Mouse (Mus musculus) liver, adult 2 months (tissue): ENCODE data around the gene Ednra. TPM values are rescaled to one million over a fixed set of nuclear protein-coding genes. Genes with fewer than 3 reads are reported as not detected.

Experiments used
- DNase-seq: peaks from one replicate; pipeline ENCODE4 v3.0.0-alpha.2; 2011; ENCODE audit warnings: low read depth, low spot score; ENCODE audit errors: extremely low read depth
- H3K27ac ChIP-seq: fragments of 200-500 bp; replicated peaks from 2 replicates; pipeline ENCODE4 v1.5.1; 2012; ENCODE audit warnings: low read depth, mild to moderate bottlenecking, control low read depth, inconsistent platforms, low read length; ENCODE audit not compliant: insufficient read depth
- H3K27me3 ChIP-seq: fragments of 200-500 bp; 2 replicates; pipeline ENCODE4 v1.6.1; 2012; ENCODE audit warnings: mild to moderate bottlenecking, moderate library complexity, low read length, inconsistent platforms; ENCODE audit not compliant: control insufficient read depth, insufficient read depth
- H3K36me3 ChIP-seq: fragments of 200-500 bp; 2 replicates; pipeline ENCODE4 v1.6.1; 2012; ENCODE audit warnings: low read length, inconsistent platforms; ENCODE audit not compliant: control insufficient read depth, insufficient read depth
- H3K4me1 ChIP-seq: fragments of 200-500 bp; 2 replicates; pipeline ENCODE4 v1.6.1; 2011; ENCODE audit warnings: low read length; ENCODE audit not compliant: control insufficient read depth, insufficient read depth
- H3K4me3 ChIP-seq: fragments of 200-500 bp; 2 replicates; pipeline ENCODE4 v1.5.1; 2011; ENCODE audit warnings: low read depth, mild to moderate bottlenecking, control low read depth, low read length, moderate library complexity; ENCODE audit not compliant: insufficient read depth
- H3K79me2 ChIP-seq: fragments of 200-500 bp; 2 replicates; pipeline ENCODE4 v1.6.1; 2012; ENCODE audit warnings: inconsistent platforms, mild to moderate bottlenecking, low read length, moderate library complexity; ENCODE audit not compliant: control insufficient read depth, insufficient read depth
- H3K9ac ChIP-seq: fragments of 200-500 bp; 2 replicates; pipeline ENCODE4 v1.6.1; 2012; ENCODE audit warnings: low read depth, mild to moderate bottlenecking, control low read depth, inconsistent platforms, low read length
- CTCF ChIP-seq: fragments of 200-500 bp; IDR thresholded peaks from 2 replicates; pipeline ENCODE4 v1.5.1; 2011; ENCODE audit warnings: low read depth, low read length, control low read depth
- POLR2A ChIP-seq: fragments of 200-500 bp; IDR thresholded peaks from 2 replicates; pipeline ENCODE4 v1.6.1; 2011; ENCODE audit warnings: low read length, control low read depth; ENCODE audit not compliant: insufficient read depth; ENCODE audit errors: extremely low read depth
- WGBS: fragments of 180-500 bp; shearing (Covaris S2); methylation state at CpG from one replicate; pipeline ENCODE4 v1.1.7; 2018; 5-methylcytosine and 5-hydroxymethylcytosine counted together
- polyA plus RNA-seq: library from polyadenylated mRNA; depleted of rRNA; stranded (reverse); fragments of >200 nt; gene quantifications from 2 replicates; pipeline ENCODE4 v1.2.3, GENCODE M21; 2012
- total RNA-seq: library from RNA; depleted of rRNA; stranded (reverse); fragments of >200 nt; gene quantifications from 2 replicates; pipeline ENCODE4 v1.2.3, GENCODE M21; 2014

Gene Ednra
- total and polyA plus RNA-seq, 2 experiments, result 1.8 to 2.0 TPM

- no peak for TF ChIP-seq POLR2A
- TF ChIP-seq CTCF, result no peak
- 24% methylated on average over 2 of the region's 2 CpGs for WGBS
- Histone ChIP-seq H3K79me2 (no peaks in the 10 kb centered on the region), H3K4me1 (no peaks in the 10 kb centered on the region), H3K36me3 (no peaks in the 10 kb centered on the region), H3K4me3 (no peak overlapping the region), H3K9ac (no peak overlapping the region), H3K27me3 (no peaks in the 10 kb centered on the region), H3K27ac (no peak overlapping the region)
- no peak for DNase-seq
These were observed 7.2 kb downstream of the Ednra start for GRCm38 (mm10) chr8:77717036-77717435.

- no peaks in the 10 kb centered on the region for H3K79me2 ChIP-seq
- no peak for TF ChIP-seq POLR2A
- H3K36me3 ChIP-seq, result no peaks in the 10 kb centered on the region
- no peaks in the 10 kb centered on the region for H3K4me1 ChIP-seq
- no peak overlapping the region for H3K27ac ChIP-seq
- no peaks in the 10 kb centered on the region for H3K27me3 ChIP-seq
- no peak for DNase-seq
- WGBS, result 86% methylated on average over 7 of the region's 7 CpGs
- H3K9ac ChIP-seq, result no peak overlapping the region
- H3K4me3 ChIP-seq, result no peak overlapping the region
These were observed 9.8 kb downstream of the Ednra start for GRCm38 (mm10) chr8:77714455-77714854.

GRCm38 (mm10) chr8:77713688-77714087 is 10.6 kb downstream of the Ednra start:
- Histone ChIP-seq H3K27me3 (no peaks in the 10 kb centered on the region), H3K36me3 (no peaks in the 10 kb centered on the region), H3K4me1 (no peaks in the 10 kb centered on the region), H3K9ac (no peak overlapping the region), H3K4me3 (no peak overlapping the region), H3K79me2 (no peaks in the 10 kb centered on the region), H3K27ac (no peak overlapping the region)
- WGBS, result 62% methylated on average over 5 of the region's 5 CpGs
- no peak for DNase-seq
- TF ChIP-seq POLR2A (no peak), CTCF (no peak)

- Histone ChIP-seq H3K9ac (no peak overlapping the region), H3K4me1 (no peaks in the 10 kb centered on the region), H3K4me3 (no peak overlapping the region), H3K27me3 (no peaks in the 10 kb centered on the region), H3K79me2 (no peaks in the 10 kb centered on the region), H3K36me3 (no peaks in the 10 kb centered on the region), H3K27ac (no peak overlapping the region)
- TF ChIP-seq CTCF (no peak), POLR2A (no peak)
- WGBS, result 91% methylated on average over 4 of the region's 4 CpGs
- no peak for DNase-seq
These were observed 19.5 kb downstream of the Ednra start for GRCm38 (mm10) chr8:77704768-77705167.

- no peak for TF ChIP-seq POLR2A
- no peak for TF ChIP-seq CTCF
- WGBS, result 86% methylated on average over 10 of the region's 10 CpGs
- no peak overlapping the region for H3K9ac ChIP-seq
- no peak for DNase-seq
- no peaks in the 10 kb centered on the region for H3K79me2 ChIP-seq
- H3K27ac ChIP-seq, result no peak overlapping the region
- no peaks in the 10 kb centered on the region for H3K36me3 ChIP-seq
- H3K4me3 ChIP-seq, result no peak overlapping the region
- no peaks in the 10 kb centered on the region for H3K4me1 ChIP-seq
- H3K27me3 ChIP-seq, result no peaks in the 10 kb centered on the region
These were observed 26.2 kb downstream of the Ednra start for GRCm38 (mm10) chr8:77698028-77698427.

- H3K79me2 ChIP-seq, result no peaks in the 10 kb centered on the region
- no peaks in the 10 kb centered on the region for H3K27me3 ChIP-seq
- H3K4me3 ChIP-seq, result no peak overlapping the region
- no peak for TF ChIP-seq POLR2A
- no peak for TF ChIP-seq CTCF
- no peaks in the 10 kb centered on the region for H3K36me3 ChIP-seq
- H3K4me1 ChIP-seq, result no peaks in the 10 kb centered on the region
- no peak for DNase-seq
- H3K27ac ChIP-seq, result no peak overlapping the region
- 86% methylated on average over 4 of the region's 4 CpGs for WGBS
- no peak overlapping the region for H3K9ac ChIP-seq
These were observed 28.1 kb downstream of the Ednra start for GRCm38 (mm10) chr8:77696182-77696581.
